Mouse (Mus musculus) adrenal gland, postnatal 10 days (tissue): ENCODE measurements around the gene Abhd16b. TPM values are rescaled to one million over a fixed set of nuclear protein-coding genes. Genes with fewer than 3 reads are reported as not detected.

Source experiments
- DNase-seq: peaks from one replicate; pipeline ENCODE4 v3.0.0; 2021; ENCODE audit warnings: mixed read lengths
- total RNA-seq, 2 experiments: library from RNA; stranded (reverse); gene quantifications; 2 replicates each; pipeline ENCODE4 v1.2.3; 2021

Gene Abhd16b
- total RNA-seq, 2 experiments from 2014 or later = not detected

- DNase-seq = no peak
Measured at GRCm38 (mm10) chr2:181541761-181542380, 48.9 kb downstream of the Abhd16b start.

Other genes starting within 250 kb of the Abhd16b start
- 10 to 100 TPM; 18.1 to 20.7 TPM for gene Gmeb2, start 205.2 kb upstream of the Abhd16b start, total RNA-seq
- 10 to 100 TPM; 19.1 to 35.7 TPM for gene Stmn3, start 178.7 kb upstream of the Abhd16b start, total RNA-seq
- gene Rtel1, start 173.5 kb upstream of the Abhd16b start, total RNA-seq = 10 to 100 TPM; 33.0 to 50.3 TPM
- gene Zgpat, start 128.3 kb upstream of the Abhd16b start, total RNA-seq = 10 to 100 TPM; 26.1 to 37.0 TPM
- gene Arfrp1, start 127.8 kb upstream of the Abhd16b start, total RNA-seq = 10 to 100 TPM; 37.9 to 48.2 TPM
- gene Lime1, start 113.1 kb upstream of the Abhd16b start, total RNA-seq = 10 to 100 TPM in 1 of 2 experiments, 1 to 10 TPM in 1; 8.8 to 19.2 TPM
- gene Zbtb46, start 33.8 kb upstream of the Abhd16b start, total RNA-seq = 10 to 100 TPM; 17.2 to 23.6 TPM
- gene Tpd52l2, start 3.9 kb downstream of the Abhd16b start, total RNA-seq = 100 to 1,000 TPM in 1 of 2 experiments, 10 to 100 TPM in 1; 95.5 to 108 TPM
- 10 to 100 TPM; 89.0 to 91.5 TPM for gene Dnajc5, start 27.3 kb downstream of the Abhd16b start, total RNA-seq
- gene Uckl1, start 91.7 kb downstream of the Abhd16b start, total RNA-seq = 10 to 100 TPM; 55.1 to 86.5 TPM
- gene Prpf6, start 98.7 kb downstream of the Abhd16b start, total RNA-seq = 10 to 100 TPM; 51.4 to 58.3 TPM
- 10 to 100 TPM; 52.5 to 92.4 TPM for gene Zfp512b, start 99.6 kb downstream of the Abhd16b start, total RNA-seq
- 10 to 100 TPM in 1 of 2 experiments, 1 to 10 TPM in 1; 10.0 to 11.7 TPM for gene Samd10, start 106.0 kb downstream of the Abhd16b start, total RNA-seq
- not detected for gene Gm29797, start 163.8 kb downstream of the Abhd16b start, total RNA-seq
- 10 to 100 TPM; 59.1 to 62.5 TPM for gene Sox18, start 178.4 kb downstream of the Abhd16b start, total RNA-seq
- gene Tcea2, start 187.1 kb downstream of the Abhd16b start, total RNA-seq = 10 to 100 TPM; 11.4 to 13.5 TPM
- gene Rgs19, start 200.8 kb downstream of the Abhd16b start, total RNA-seq = 10 to 100 TPM; 22.4 to 23.7 TPM
- gene Lkaaear1, start 205.2 kb downstream of the Abhd16b start, total RNA-seq = not detected
- gene Oprl1, start 221.8 kb downstream of the Abhd16b start, total RNA-seq = 1 to 10 TPM; 1.3 to 2.4 TPM